Mouse (Mus musculus) right cerebral cortex, postnatal 10 days (tissue): ENCODE measurements around the gene Pdss2.

Experiments
- DNase-seq, 2 experiments: peaks; one replicate each; pipeline ENCODE4 v3.0.0; 2021; ENCODE audit warnings: low spot score in 2 of 2

Pdss2 gene

DNA sequence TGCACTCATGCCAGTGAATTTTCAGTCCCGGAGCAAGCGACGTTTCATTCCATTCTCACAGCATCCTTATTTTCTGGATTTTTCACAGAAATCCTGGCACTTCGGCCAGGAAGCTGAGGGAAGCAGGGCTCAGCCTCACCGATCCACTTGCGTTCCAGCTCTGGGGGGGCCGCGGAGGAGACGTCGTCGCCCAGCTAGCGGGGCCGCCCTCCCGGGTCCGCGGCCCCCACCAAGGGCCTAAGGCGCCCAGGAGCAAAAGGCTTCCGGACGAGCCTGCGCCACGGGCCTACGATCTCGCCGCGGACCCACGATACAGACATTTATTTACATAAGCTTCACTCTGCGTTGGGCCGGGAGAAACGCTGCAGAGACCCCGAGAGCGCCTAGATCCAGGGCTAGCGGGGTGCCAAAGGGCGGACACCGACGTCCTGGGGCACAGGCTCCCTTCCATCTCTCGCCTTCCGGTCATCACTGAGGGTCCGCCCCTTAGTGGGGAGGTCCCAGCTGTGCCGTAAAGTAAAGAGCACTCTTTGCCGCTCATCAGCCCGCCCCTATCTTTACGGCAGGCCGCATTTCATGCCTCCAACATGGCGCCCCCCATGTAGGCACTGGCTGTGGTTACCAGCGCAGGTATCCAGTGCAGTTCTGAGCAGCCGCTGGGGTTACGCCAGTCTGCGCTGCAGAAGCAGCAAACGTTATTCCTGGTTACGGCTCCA, at the start of gene Pdss2:
Gene Pdss2, plus strand, starts transcription at position 577 of the 716 bp plus-strand sequence.
- DNase-seq: peak; percentile 96 to 97

DNA sequence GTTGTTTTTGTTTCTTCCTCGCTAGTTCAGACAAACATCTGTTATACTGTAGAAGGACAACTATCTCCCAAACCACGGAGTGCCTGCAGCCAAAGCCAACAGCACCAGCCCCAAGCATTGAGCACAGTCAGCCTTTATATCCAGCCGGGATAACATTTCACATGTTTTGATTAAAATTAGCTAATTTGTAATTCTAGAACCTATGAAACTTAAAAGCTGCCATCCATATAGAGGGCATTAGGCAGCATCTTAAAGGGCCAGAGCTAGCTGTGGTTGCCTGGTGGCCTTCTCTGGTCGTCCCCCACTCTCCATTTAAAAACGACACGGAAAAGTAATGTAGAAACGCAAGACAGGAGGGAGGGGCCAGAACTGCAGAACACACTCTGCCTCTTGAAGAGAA, 49.2 kb upstream of the Pdss2 start:
- DNase-seq: no peak

DNA sequence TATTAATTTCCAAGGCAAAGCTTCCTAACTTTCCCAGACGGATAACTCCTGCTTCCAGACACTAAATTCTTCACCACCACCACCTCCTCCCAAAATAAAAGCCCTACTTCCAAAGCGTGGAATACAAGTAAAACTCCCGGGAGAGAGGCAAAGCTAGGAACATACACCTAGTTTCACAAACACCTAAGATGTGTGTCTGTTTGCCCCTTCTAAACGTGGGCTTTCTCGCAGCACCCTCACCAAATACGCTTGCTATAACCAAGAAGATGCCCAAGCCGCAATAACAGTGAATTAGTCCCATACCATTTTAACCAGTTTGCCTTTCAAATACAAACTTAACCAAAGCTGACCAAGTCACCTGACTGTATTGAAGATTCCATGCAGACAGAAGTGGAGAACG, 48.7 kb upstream of the Pdss2 start:
- DNase-seq: no peak

DNA sequence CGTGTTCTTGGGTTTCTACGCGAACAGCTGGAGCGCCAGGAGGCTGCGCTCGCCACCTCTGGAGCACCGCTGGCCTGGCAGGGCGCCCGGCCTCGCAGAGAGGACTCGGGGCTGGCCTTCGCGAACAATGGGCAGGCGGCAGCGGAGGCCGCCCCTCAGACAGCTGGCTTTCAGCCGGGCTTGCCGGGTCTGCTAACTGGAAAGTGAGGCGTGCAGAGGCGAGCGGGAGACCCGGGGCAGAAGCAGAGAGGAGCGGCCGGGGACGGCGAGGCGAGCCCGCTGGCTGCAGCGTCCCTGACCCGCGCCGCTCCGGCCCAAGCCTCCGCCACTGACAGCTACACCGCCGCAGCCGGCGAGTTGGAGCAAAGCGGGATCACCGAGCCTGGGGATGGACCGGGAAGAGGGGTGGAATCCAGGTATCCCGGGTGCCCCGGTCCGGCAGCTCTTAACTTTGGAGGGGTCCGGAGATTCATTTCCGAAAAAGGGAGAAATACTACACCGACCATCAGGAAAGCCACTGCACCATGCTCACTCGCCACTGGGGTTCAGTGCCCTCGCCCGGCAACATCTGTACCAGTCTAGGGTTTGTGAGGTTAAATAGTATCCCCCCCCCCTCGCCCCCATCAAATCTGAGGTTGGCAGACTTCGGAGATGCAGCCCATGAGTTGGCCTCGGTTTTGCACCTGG, 48.0 kb upstream of the Pdss2 start:
- DNase-seq: peak; percentile 70 to 73

DNA sequence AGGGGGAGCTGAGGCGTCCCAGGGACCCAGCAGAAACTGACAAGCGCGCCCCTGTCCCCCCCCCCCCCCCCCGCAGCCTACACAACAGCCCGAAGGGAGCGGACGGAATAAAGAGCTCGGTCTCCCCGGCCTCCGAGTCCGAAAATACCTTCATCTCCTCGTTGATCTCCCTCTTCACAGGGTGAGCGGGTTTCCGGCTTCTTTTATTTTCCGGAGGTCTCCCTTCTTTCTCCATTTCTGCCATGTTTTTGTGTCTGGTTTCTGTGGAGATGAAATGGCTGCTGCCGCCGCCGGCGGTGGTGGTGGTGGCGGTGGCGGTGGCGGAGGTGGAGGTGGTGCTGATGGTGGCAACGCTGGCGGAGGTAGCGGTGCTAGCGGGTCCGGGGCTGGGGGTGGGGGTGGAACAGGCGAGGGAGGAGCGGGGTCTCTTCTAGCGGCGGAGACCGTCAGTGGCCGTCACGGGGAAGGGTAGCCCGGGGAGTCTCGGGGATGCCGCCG, 47.4 kb upstream of the Pdss2 start:
- peak in 1 of 2 experiments; percentile 60 for DNase-seq

DNA sequence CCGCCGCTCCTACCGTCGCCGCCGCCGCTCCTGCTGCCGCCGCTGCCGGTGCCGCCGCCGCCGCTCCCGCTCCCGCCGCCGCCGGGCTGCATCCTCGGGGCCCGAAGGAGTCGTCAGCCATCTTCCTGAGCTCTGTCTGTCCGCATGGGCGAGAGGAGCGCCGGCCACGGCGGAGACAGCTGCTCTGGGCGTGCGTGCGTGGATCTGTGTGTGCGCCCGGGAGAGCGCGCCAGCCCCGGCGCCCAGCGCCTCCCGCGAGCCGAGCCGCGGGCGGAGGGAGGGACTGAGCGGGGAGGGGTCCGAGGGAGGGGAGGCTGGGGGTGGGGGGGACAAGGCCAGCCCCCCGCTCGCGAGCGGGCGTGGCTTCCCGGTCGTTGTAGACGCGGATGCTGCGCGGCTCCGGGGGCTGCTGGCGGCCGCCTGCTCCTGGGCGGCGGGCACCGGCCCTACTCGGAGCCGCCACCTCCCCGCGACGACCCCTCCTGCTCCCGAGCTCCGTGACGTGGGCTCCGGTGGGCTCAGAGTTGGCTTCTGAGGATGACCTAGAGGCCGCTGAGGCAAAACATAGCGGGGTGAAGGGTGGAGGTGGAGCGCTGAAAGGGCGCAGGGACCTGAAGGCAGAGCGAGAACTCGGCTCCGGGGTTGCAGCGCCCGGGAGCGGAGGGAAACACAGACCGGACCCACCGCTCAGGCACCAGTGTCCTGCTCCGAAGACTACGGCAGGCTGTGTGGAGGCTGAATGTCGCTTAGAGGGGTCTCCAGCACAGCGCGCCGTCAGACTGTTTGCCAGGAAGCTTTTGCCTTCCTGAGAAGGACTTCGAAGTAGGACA, 46.7 kb upstream of the Pdss2 start, which contains the start of the genes Sobp and 9030612E09Rik:
Gene Sobp, minus strand, starts transcription at position 205 of the 830 bp plus-strand sequence.
Gene 9030612E09Rik, plus strand, starts transcription at position 379 of the 830 bp plus-strand sequence.
- DNase-seq: peak; percentile 90 to 91

DNA sequence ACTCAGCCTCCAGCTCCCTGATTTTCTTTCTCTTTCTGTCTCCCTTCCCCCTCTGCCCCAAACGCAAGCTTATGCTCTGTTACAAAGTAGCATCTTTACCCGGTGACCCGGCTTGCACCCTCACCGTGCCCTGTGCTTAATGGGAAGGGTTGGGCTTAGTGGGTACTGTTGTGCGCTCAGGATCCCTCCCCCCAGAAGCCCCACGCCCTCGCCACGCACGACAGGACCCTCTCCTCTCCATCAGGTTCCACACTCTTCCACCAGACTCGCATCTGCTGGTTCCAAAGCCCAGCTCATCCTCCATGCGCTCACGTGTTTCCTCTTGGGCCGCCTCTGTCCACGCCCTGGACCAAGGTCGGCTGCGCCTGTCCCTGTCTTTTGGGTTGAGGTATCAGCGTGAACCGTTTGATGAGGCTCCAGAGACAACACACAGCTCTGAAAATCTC, 46.1 kb upstream of the Pdss2 start:
- DNase-seq: peak; percentile 56 to 58

DNA sequence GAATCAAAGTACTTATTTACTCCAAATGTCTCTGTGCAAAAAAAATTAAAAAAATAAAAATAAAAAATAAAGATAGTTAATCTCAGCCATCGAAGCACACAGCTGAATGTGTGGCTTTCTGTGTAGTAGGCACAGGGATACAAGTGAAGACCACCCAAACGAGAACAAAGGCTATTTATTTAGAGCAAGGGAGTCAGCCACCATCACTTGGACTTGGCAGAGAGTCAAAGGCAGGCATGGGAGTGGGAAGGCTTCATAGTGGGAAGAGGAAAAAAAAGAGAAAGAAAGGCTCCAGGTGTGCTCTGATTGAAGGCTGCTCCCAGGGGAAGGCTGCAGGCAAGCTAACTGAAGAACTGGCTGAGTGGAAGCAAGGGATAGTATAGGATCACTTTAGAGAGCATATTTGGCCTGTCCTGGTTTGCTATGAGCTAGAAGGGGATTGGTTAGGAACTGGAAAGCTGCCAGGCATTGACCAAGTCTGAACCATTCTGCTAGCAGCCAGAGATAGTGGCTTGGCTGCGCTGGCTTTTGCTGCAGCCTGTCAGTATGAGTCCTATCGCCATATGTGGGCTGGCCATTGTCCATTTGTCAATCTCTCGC, 40.9 kb upstream of the Pdss2 start:
- DNase-seq: peak in 1 of 2 experiments; percentile 32

DNA sequence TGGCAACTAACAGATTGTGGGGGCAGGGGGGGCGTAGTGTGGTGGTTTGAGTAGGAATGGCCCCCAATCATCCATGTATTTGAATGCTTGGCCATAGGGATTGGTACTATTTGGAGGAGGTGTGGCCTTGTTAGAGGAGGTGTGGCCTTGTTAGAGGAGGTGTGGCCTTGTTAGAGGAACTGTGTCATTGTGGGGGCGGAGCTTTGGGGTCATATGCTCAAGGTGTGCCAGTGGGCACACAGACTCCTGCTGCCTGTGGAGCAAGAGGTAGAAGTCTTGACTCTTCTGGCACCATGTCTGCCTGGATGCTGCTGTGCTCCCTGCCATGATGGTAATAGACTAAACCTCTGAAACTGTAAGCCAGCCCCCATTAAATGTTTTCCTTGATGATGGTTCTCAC, 21.1 kb upstream of the Pdss2 start:
- no peak for DNase-seq

DNA sequence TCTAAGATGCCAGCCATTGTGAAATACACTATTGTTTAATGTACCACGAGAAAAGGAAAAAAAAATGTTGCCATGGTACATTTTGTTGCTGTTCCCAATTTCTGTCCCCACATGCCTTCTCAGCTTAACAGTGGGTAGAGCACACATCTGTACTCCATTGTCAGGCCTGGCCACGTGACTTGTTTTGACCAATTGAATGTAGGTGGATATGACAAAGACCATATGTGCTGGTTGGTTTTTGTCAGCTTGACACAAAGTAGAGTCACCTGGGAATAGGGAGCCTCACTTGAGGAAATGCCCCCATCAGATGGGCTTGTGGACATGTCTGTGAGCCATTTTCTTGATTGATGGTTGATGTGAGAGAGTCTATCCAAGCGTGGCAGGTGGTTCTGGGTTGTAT, 17.4 kb upstream of the Pdss2 start:
- DNase-seq: no peak

DNA sequence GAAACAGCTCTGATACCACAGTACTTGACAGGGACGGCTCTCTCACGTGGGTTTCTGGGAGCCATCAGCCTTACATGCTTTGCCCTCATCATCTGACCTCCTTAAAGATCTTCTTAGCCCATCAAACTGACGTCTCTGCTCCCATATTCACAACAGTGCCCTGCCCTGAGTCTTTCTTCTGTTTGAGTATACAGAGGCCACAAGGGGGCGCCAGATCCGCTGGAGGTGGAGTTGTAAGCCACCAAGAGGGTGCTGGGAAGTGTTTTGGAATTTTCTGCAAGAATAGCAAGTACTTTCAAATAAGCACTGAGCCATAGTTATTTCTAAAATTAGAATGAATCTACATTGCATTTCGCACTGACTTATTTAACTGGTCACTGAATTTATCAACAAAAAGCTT, 9.4 kb upstream of the Pdss2 start:
- DNase-seq: no peak

DNA sequence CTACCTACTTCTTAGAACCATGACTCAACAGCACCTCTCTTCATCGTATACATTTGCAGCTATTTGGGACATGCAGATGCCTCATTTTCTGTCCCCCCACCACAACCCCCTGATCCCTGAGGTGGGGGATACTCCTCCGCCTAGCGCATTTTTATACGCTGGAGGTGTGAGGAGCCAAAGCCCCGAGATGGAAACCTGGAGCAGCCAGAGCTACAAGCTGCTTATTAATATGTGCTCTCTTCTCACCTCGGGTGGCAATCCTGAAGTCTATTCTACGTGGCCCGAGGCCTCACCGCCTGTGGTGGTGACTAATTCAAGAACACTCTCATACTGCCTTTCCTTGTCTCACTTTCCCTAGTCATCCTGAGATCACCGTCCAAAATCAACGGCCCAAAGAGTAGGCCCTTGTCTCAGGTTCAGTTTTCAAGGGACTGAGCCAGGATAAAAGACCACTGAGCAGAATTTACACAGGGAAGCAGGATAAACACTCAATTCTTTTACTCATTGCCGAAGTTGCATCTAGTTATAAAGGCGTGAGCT, 3.9 kb upstream of the Pdss2 start:
- no peak for DNase-seq

DNA sequence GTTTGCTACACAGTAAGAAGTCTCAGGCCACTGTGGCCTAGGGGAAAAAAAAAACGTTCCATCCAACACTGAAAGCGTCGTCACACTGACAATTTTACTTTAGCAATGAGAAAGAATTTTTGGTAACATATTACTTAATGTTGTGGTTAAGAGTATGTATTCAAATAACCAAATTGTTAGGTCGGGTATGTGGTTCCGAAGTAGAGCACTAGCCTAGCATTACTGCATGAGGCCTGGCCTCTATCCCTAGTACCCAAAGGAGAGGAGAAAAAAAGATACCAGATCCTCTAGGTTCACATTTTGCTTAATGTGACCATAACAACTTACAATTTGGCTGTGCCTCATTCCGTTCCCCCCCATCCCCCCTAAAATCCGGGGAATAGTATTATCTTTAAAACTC, 807 bp upstream of the Pdss2 start:
- DNase-seq: no peak

DNA sequence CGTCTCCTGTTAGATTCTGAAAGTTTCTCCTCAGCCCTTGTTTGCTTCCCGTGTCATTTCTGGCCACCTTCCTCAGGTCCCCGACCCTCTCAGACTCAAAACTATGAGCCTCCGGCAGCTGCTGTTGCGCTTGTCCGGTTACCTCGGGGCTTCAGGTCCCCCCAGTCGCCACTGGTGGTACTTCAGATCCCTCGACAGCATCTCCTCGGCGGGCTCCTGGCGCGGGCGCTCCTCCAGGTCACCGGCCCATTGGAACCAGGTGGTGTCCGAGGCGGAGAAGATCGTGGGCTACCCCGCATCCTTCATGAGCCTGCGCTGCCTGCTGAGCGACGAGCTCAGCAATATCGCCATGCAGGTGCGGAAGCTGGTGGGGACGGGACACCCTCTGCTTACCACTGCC, 373 bp downstream of the Pdss2 start:
- DNase-seq: peak in 1 of 2 experiments; percentile 45

DNA sequence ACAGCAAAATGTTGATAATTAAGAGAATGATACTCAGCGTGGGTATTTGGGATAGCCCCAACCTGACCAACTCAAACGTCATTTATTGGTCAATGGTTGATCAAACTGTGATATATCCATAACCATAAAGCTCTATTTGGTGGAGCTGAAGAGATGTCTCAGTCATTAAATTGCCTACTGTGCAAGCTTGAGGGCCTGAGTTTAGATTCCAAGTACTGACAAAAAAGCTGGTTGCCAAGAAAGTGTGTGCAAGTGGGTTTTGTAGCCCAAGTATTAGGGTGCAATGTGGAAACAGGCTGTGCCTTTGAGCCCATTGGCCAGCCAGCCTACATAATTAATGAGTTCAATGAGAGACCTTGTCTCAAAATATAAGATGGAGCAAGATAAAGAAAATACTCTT, 2.1 kb downstream of the Pdss2 start:
- no peak for DNase-seq

DNA sequence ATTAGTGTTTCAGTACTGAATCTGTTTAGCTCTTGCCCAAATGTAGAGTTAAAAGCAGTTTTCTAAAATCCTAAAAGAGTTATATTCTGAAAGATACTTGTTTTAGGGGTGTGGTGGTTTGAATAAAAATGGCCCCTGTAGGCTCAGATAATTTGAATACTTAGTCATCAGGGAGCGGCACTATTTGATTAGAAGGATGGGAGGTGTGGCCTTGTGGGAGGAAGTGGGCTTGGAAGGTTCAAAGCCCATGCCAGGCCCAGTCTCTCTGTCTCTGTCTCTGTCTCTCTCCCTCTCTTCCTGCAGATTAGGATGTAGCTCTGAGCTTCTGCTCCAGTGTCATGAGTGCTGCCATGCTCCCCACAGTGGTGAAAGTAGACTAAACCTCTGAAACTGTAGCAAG, 5.1 kb downstream of the Pdss2 start:
- DNase-seq: no peak

DNA sequence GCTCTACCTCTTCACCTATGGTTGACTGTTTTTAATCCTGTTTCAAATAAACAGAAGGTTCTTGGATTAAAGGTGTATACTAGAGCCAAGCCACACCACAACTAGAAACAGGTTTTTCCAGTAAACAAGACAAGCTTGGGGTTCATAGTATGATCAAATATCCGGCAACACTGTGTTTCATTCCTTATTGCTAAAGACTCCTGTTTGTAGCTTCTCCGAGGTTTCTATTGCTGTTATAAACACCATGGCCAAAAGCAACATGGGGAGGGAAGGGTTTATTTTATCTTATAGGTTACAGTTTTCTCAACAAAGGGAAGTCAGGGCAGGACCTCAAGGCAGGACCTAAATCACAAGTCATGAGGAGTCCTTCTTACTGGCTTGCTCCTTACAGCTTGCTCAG, 8.0 kb downstream of the Pdss2 start:
- no peak for DNase-seq

DNA sequence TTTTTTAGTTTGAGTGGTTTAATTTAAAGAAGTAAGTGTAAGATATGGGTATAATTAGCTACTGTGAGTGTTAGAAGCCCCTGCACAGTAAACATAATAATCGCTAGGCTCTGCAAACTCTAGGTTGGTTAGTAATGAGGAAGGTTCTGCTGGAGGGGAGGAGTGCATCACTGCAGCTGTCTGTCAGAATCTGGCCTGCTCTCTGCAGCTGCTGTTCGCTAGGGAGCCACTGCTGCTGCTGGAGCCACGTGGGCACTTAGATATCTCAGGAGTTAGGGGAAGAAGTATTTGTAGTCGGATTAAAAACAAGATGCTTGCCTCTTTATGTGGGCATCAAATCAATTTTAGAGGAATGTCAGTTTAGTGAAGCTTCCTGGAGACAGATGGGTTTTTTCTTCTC, 13.2 kb downstream of the Pdss2 start:
- no peak for DNase-seq

DNA sequence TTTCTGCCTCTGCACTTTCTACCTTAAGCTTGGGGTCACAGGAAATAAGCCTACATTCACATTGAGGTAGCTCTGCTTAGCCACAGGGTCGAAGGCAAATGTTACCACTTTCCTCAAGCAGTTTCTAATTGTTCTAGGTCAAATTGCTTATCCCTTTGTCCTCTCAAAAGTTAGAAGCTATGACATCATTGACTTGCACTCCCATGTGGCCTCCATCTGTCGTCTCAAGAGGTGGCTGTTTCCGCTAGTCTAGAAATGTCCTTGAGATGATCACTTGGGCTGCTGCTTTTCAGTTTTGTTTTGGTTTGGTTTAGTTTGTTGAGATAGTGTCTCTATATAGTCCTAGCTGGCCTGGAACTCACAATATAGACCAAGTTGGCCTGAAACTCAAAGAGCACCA, 13.7 kb downstream of the Pdss2 start:
- no peak for DNase-seq

DNA sequence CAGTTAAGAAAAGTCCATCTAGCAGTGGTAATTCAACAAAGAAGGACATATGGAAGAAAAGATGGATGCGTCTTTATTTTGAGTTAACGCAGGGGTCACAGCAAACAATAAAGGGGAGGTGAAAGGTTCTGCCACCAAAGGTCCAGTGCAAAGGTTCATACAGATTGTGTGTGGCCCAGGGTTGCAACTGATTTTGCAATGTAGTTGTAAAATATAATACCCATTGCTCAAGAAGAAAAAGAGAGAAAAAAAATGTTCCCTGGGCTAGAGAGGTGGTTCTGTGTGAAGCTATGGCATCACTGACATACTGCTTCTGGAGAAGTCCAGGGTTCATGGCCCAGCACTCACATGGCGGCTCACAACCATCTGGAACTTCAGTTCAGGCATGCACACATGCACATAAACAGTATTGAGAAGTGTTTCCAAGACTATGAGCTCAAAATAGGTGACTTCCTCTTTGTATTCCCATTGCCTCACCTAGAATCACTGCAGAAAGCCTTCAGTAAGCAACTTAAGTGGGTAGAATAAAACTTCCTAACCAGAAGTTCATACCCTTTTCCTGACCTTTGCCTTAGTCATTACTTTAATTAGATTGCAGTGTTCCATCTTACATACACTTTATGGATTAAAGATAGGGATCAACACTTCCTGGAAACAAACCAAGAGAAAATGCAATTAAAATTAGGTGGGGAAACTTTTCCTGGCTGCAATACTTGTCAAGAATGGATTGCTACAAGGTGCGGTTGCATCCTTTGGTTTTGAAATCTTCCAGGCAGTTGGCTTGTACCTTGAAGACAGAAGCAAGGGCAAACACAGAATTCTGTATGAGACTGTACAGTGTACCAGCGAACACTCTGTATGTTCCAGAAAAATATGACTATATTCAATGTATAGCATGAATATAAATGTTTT, 14.7 kb downstream of the Pdss2 start:
- DNase-seq: no peak
